Mouse (Mus musculus) E14TG2a.4 (cell line): ENCODE measurements around the gene Abcd4.

Experiments used
- H3K27me3 ChIP-seq: 2 replicates; pipeline ENCODE4 v1.6.1; 2014; ENCODE audit warnings: low read length, control low read depth; ENCODE audit not compliant: insufficient read depth
- H3K36me3 ChIP-seq: 2 replicates; pipeline ENCODE4 v1.6.1; 2014; ENCODE audit warnings: low read length, control low read depth; ENCODE audit not compliant: insufficient read depth
- H3K4me1 ChIP-seq: replicated peaks from 2 replicates; pipeline ENCODE4 v1.6.1; 2014; ENCODE audit warnings: low read depth, low read length, control low read depth
- H3K4me3 ChIP-seq: replicated peaks from 2 replicates; pipeline ENCODE4 v1.5.1; 2014; ENCODE audit warnings: mild to moderate bottlenecking, low read length
- H3K9me3 ChIP-seq: 2 replicates; pipeline ENCODE4 v1.6.1; 2014; ENCODE audit warnings: low read length, control low read depth
- CTCF ChIP-seq: conservative IDR thresholded peaks from 2 replicates; pipeline ENCODE4 v1.5.1; 2014; ENCODE audit warnings: low read length
- NANOG ChIP-seq: IDR thresholded peaks from 2 replicates; pipeline ENCODE4 v1.6.1; 2014; ENCODE audit warnings: borderline replicate concordance, low read length, mixed read lengths
- POU5F1 ChIP-seq: IDR thresholded peaks from 2 replicates; pipeline ENCODE4 v1.6.1; 2014; ENCODE audit warnings: low read length, borderline replicate concordance

Abcd4 gene

GRCm38 (mm10) chr12:84616977-84617630 lies at the start of gene Abcd4:
Gene Abcd4, minus strand, starts transcription at chr12:84617413.
- Histone ChIP-seq H3K4me3 (peak within 1 kb of the TSS; percentile 93), H3K27me3 (peaks cover 4% of the 10 kb centered on the region; the same call in 1 of the 2 replicates), H3K36me3 (peaks cover 17% of the 10 kb centered on the region), H3K9me3 (no peaks in the 10 kb centered on the region), H3K4me1 (peaks cover 68% of the 10 kb centered on the region)
- no peak for TF ChIP-seq NANOG
- no peak for TF ChIP-seq CTCF
- no peak for TF ChIP-seq POU5F1

- H3K9me3 ChIP-seq: no peaks in the 10 kb centered on the region
- H3K36me3 ChIP-seq: no peaks in the 10 kb centered on the region
- no peak overlapping the region for H3K4me3 ChIP-seq
- peak; percentile 90 for TF ChIP-seq CTCF
- TF ChIP-seq POU5F1: no peak
- H3K27me3 ChIP-seq: peaks cover 66% of the 10 kb centered on the region
- H3K4me1 ChIP-seq: peaks cover 33% of the 10 kb centered on the region
Observed at GRCm38 (mm10) chr12:84653912-84654311, 36.7 kb upstream of the Abcd4 start.

GRCm38 (mm10) chr12:84650234-84650633 lies 33.0 kb upstream of the Abcd4 start:
- H3K27me3 ChIP-seq: peaks cover 73% of the 10 kb centered on the region
- TF ChIP-seq NANOG (no peak), POU5F1 (no peak), CTCF (no peak)
- peak overlapping the region; percentile 73 for H3K4me3 ChIP-seq

GRCm38 (mm10) chr12:84640654-84641053 lies 23.4 kb upstream of the Abcd4 start, which contains the start of gene Vrtn:
Gene Vrtn, plus strand, starts transcription at chr12:84641019.
- H3K36me3 ChIP-seq: no peaks in the 10 kb centered on the region
- no peaks in the 10 kb centered on the region for H3K9me3 ChIP-seq
- H3K27me3 ChIP-seq: peaks cover 68% of the 10 kb centered on the region
- peaks cover 39% of the 10 kb centered on the region for H3K4me1 ChIP-seq
- TF ChIP-seq NANOG: peak; percentile 93
- TF ChIP-seq CTCF: no peak
- no peak for TF ChIP-seq POU5F1
- H3K4me3 ChIP-seq: peak within 1 kb of the TSS; percentile 70

More at GRCm38 (mm10) chr12:84650234-84650633, 33.0 kb upstream of the Abcd4 start:
- H3K9me3 ChIP-seq: no peaks in the 10 kb centered on the region
- peaks cover 42% of the 10 kb centered on the region for H3K4me1 ChIP-seq
- no peaks in the 10 kb centered on the region for H3K36me3 ChIP-seq

GRCm38 (mm10) chr12:84640253-84640652 lies 23.0 kb upstream of the Abcd4 start:
- TF ChIP-seq CTCF (no peak), POU5F1 (no peak), NANOG (no peak)
- Histone ChIP-seq H3K27me3 (peaks cover 67% of the 10 kb centered on the region), H3K4me1 (peaks cover 39% of the 10 kb centered on the region), H3K4me3 (0 out of 2 replicates have a peak overlapping the region, but pooled peaks have one; percentile 70), H3K9me3 (no peaks in the 10 kb centered on the region), H3K36me3 (no peaks in the 10 kb centered on the region)

GRCm38 (mm10) chr12:84631867-84632266 lies 14.7 kb upstream of the Abcd4 start:
- Histone ChIP-seq H3K9me3 (no peaks in the 10 kb centered on the region), H3K27me3 (peaks cover 12% of the 10 kb centered on the region; the same call in 1 of the 2 replicates), H3K4me3 (no peak overlapping the region), H3K4me1 (0 out of 2 replicates have a peak, but pooled peaks cover under 1% of the 10 kb centered on the region), H3K36me3 (no peaks in the 10 kb centered on the region)
- TF ChIP-seq NANOG: no peak
- TF ChIP-seq CTCF: no peak
- TF ChIP-seq POU5F1: no peak

GRCm38 (mm10) chr12:84625116-84625515 lies 7.9 kb upstream of the Abcd4 start:
- peaks cover 41% of the 10 kb centered on the region for H3K4me1 ChIP-seq
- peak overlapping the region; percentile 58 for H3K4me3 ChIP-seq
- TF ChIP-seq NANOG: no peak; the same call in 1 of the 2 replicates
- TF ChIP-seq CTCF: no peak
- no peak for TF ChIP-seq POU5F1
- no peaks in the 10 kb centered on the region for H3K9me3 ChIP-seq
- H3K36me3 ChIP-seq: no peaks in the 10 kb centered on the region
- peaks cover 25% of the 10 kb centered on the region; the same call in 1 of the 2 replicates for H3K27me3 ChIP-seq

- H3K9me3 ChIP-seq: no peaks in the 10 kb centered on the region
- no peak for TF ChIP-seq NANOG
- TF ChIP-seq CTCF: no peak
- no peak for TF ChIP-seq POU5F1
- no peaks in the 10 kb centered on the region for H3K36me3 ChIP-seq
- peaks cover 43% of the 10 kb centered on the region for H3K4me1 ChIP-seq
- H3K4me3 ChIP-seq: peak overlapping the region; percentile 58
- peaks cover 25% of the 10 kb centered on the region; the same call in 1 of the 2 replicates for H3K27me3 ChIP-seq
Observed at GRCm38 (mm10) chr12:84624601-84625000, 7.4 kb upstream of the Abcd4 start.
